Mouse (Mus musculus) kidney, postnatal 0 days (tissue): Measurements from ENCODE around the gene Gm14391. TPM values are rescaled to one million over a fixed set of nuclear protein-coding genes. Genes with fewer than 3 reads are reported as not detected.

Experiments
- polyA plus RNA-seq: library from polyadenylated mRNA; unstranded; fragments of >200 nt; fragmentation: Nextera tagmentation; extraction: Ambion mirVana; gene quantifications from 2 replicates; pipeline ENCODE4 v1.2.1, GENCODE M21; 2015

Gene Gm14391
- polyA plus RNA-seq, 1 experiment from 2014 or later = 4.0 TPM

Other genes with a start within 250 kb of the Gm14391 start
- 0.15 TPM in 1 of 2 replicates, not detected in the other for gene Gm14444, start 196.7 kb downstream of the Gm14391 start, polyA plus RNA-seq
- gene Gm14393, start 139.1 kb downstream of the Gm14391 start, polyA plus RNA-seq = 1.3 TPM in 2 replicates
- 4.2 and 4.6 TPM in 2 replicates for gene Gm14399, start 64.9 kb downstream of the Gm14391 start, polyA plus RNA-seq
- gene Gm14443, start 31.0 kb downstream of the Gm14391 start, polyA plus RNA-seq = 0.45 and 0.51 TPM in 2 replicates
- gene Gm14440, start 68.2 kb upstream of the Gm14391 start, polyA plus RNA-seq = not detected in 2 replicates
- gene Gm4631, start 131.3 kb upstream of the Gm14391 start, polyA plus RNA-seq = 12.1 and 13.7 TPM in 2 replicates
- 5.9 and 6.7 TPM in 2 replicates for gene Zfp968, start 165.5 kb upstream of the Gm14391 start, polyA plus RNA-seq
- gene Gm4724, start 228.9 kb upstream of the Gm14391 start, polyA plus RNA-seq = 20.0 and 21.2 TPM in 2 replicates